Comparison of ENCODE assay signal across 22 mouse cellular contexts in genomic region chr8:81855009-81855408, GRCm38 (mm10).
DNase-seq lines count a peak whose midpoint lies in the region; ATAC-seq and TF ChIP-seq lines count a peak whose summit lies in the region.
"Had no signal": no experiment of that assay in that cellular context is flagged by ENCODE, and none has a peak within 500 bp of the region (broad histone marks: within the 10 kb centered on the region; RNA-seq: fewer than 3 reads in every experiment).

No protein-coding gene starts in this region.

- H3K79me2 ChIP-seq in heart, adult 2 months (replicated peaks; ENCODE audit: control insufficient read depth, insufficient read depth, low read length) = no peaks in the 10 kb centered on the region
- no peaks in the 10 kb centered on the region for H3K79me2 ChIP-seq in CH12.LX (replicated peaks; ENCODE audit: control insufficient read depth, extremely low read depth, insufficient read depth, poor library complexity, severe bottlenecking)

- peak overlapping the region; percentile 55 for H3K27ac ChIP-seq in heart, adult 2 months
- H3K27ac ChIP-seq in heart, embryonic 11.5 days (ENCODE audit: low read depth, low read length) = no peak overlapping the region
- no peak overlapping the region for H3K27ac ChIP-seq in heart, embryonic 16.5 days (ENCODE audit: low read length)
- H3K27ac ChIP-seq in CH12.LX (ENCODE audit: insufficient read depth, low read depth) = no peak overlapping the region
- no peak overlapping the region for H3K27ac ChIP-seq in hindbrain, embryonic 13.5 days
- H3K27ac ChIP-seq: forebrain, embryonic 13.5 days; hindbrain, embryonic 15.5 days; kidney, embryonic 15.5 days; left cerebral cortex, adult 2 months; liver, embryonic 13.5 days; neural tube, embryonic 12.5 days had no signal

- H3K4me3 ChIP-seq in heart, adult 2 months = no peak overlapping the region
- H3K4me3 ChIP-seq in heart, embryonic 11.5 days (ENCODE audit: low read depth, low read length) = no peak overlapping the region
- no peak overlapping the region; the same call in 1 of the 2 replicates for H3K4me3 ChIP-seq in heart, embryonic 16.5 days (ENCODE audit: low read length)
- peak overlapping the region in 1 of 3 experiments; percentile 8 for H3K4me3 ChIP-seq in CH12.LX (replicated peaks in 1 of 3; ENCODE audit: low read depth in 2 of 3, low read length in 2 of 3, poor library complexity in 1 of 3)
- H3K4me3 ChIP-seq in hindbrain, embryonic 13.5 days = no peak overlapping the region
- H3K4me3 ChIP-seq: forebrain, embryonic 13.5 days; hindbrain, embryonic 15.5 days; kidney, embryonic 15.5 days; left cerebral cortex, adult 2 months; liver, embryonic 13.5 days; neural tube, embryonic 12.5 days had no signal

- TF ChIP-seq EP300 in heart, adult 2 months (IDR thresholded peaks at IDR 0.05; ENCODE audit: insufficient read depth, low read depth, low read length) = no peak
- no peak for TF ChIP-seq EP300 in CH12.LX (IDR thresholded peaks at IDR 0.05; ENCODE audit: low read length)

- no peaks in the 10 kb centered on the region; the same call in 1 of the 2 replicates for H3K4me1 ChIP-seq in heart, adult 2 months (ENCODE audit: control insufficient read depth, insufficient read depth, low read length)
- peaks cover 7% of the 10 kb centered on the region for H3K4me1 ChIP-seq in heart, embryonic 11.5 days (ENCODE audit: control insufficient read depth, insufficient read depth, low read length)
- H3K4me1 ChIP-seq in heart, embryonic 16.5 days (ENCODE audit: control insufficient read depth, insufficient read depth, low read length) = peaks cover 16% of the 10 kb centered on the region
- H3K4me1 ChIP-seq in CH12.LX (ENCODE audit: control insufficient read depth in 1 of 2, insufficient read depth in 2 of 2) = peaks cover 6 to 50% of the 10 kb centered on the region in 2 experiments; a peak in 3 of 4 replicates
- no peaks in the 10 kb centered on the region for H3K4me1 ChIP-seq in hindbrain, embryonic 13.5 days (replicated peaks)
- H3K4me1 ChIP-seq: forebrain, embryonic 13.5 days; hindbrain, embryonic 15.5 days; liver, embryonic 13.5 days; neural tube, embryonic 12.5 days had no signal

- H3K4me2 ChIP-seq in heart, embryonic 11.5 days = no peak overlapping the region
- peak overlapping the region; percentile 59 for H3K4me2 ChIP-seq in heart, embryonic 16.5 days (ENCODE audit: low read depth, low read length)
- H3K4me2 ChIP-seq in CH12.LX (ENCODE audit: insufficient read depth, low read depth, poor library complexity, severe bottlenecking) = peak overlapping the region; percentile 65
- no peak overlapping the region for H3K4me2 ChIP-seq in hindbrain, embryonic 13.5 days
- H3K4me2 ChIP-seq: forebrain, embryonic 13.5 days; hindbrain, embryonic 15.5 days; kidney, embryonic 15.5 days; liver, embryonic 13.5 days; neural tube, embryonic 12.5 days had no signal

- no peak for TF ChIP-seq POLR2A in heart, adult 2 months (IDR thresholded peaks at IDR 0.05; ENCODE audit: insufficient read depth, low read depth, low read length)
- TF ChIP-seq POLR2A in CH12.LX (IDR thresholded peaks at IDR 0.05; ENCODE audit: low read depth, low read length) = no peak

- H3K27me3 ChIP-seq in heart, adult 2 months (ENCODE audit: control insufficient read depth, insufficient read depth, low read length) = no peaks in the 10 kb centered on the region
- no peaks in the 10 kb centered on the region for H3K27me3 ChIP-seq in heart, embryonic 11.5 days (ENCODE audit: control insufficient read depth, insufficient read depth, low read length)
- no peaks in the 10 kb centered on the region for H3K27me3 ChIP-seq in heart, embryonic 16.5 days (ENCODE audit: control insufficient read depth, insufficient read depth, low read length)
- no peaks in the 10 kb centered on the region for H3K27me3 ChIP-seq in CH12.LX (replicated peaks)
- H3K27me3 ChIP-seq in hindbrain, embryonic 13.5 days = no peaks in the 10 kb centered on the region
- H3K27me3 ChIP-seq: forebrain, embryonic 13.5 days; hindbrain, embryonic 15.5 days; kidney, embryonic 15.5 days; liver, embryonic 13.5 days; neural tube, embryonic 12.5 days had no signal

- dilution Hi-C loops in CH12.LX (cut with MboI; ENCODE audit: extremely low pct_ligation_motif_present, extremely low pct_unique_long_range_greater_than_20kb, low sequenced_read_pairs) = no loop called here

- no peak for TF ChIP-seq CTCF in heart, adult 2 months (IDR thresholded peaks at IDR 0.05)
- no peak for TF ChIP-seq CTCF in CH12.LX (conservative IDR thresholded peaks at IDR 0.05 in 1 of 2, IDR thresholded peaks at IDR 0.05 in 1 of 2; ENCODE audit: low read depth in 2 of 2, low read length in 2 of 2)

- no peak for TF ChIP-seq RAD21 in CH12.LX (IDR thresholded peaks at IDR 0.05; ENCODE audit: low read depth, low read length)

- H3K9me3 ChIP-seq in heart, embryonic 11.5 days (replicated peaks; ENCODE audit: control insufficient read depth, low read length) = no peaks in the 10 kb centered on the region
- no peaks in the 10 kb centered on the region for H3K9me3 ChIP-seq in heart, embryonic 16.5 days (replicated peaks; ENCODE audit: control insufficient read depth, low read length)
- H3K9me3 ChIP-seq in CH12.LX (replicated peaks; ENCODE audit: low read length) = no peaks in the 10 kb centered on the region
- H3K9me3 ChIP-seq in hindbrain, embryonic 13.5 days = no peaks in the 10 kb centered on the region
- H3K9me3 ChIP-seq: forebrain, embryonic 13.5 days; hindbrain, embryonic 15.5 days; kidney, embryonic 15.5 days; liver, embryonic 13.5 days; neural tube, embryonic 12.5 days had no signal

- no peak for DNase-seq in heart, adult 2 months
- no peak for DNase-seq in heart, postnatal 25 days (ENCODE audit: low spot score)
- no peak for DNase-seq in CH12.LX (ENCODE audit: extremely low read depth)
- no peak for DNase-seq in B cell, adult 2 months
- DNase-seq: cerebellum, adult 18-20 months; kidney, postnatal 4 days; layer of hippocampus, adult 9-11 months; liver, embryonic 13.5 days; lung, adult 2 months; midbrain, embryonic 14.5 days; right cerebral cortex, postnatal 14 days; spleen, adult 18-20 months had no signal

- in situ Hi-C loops in CH12.LX (cut with MboI; ENCODE audit: low pct_ligation_motif_present, low pct_unique_long_range_greater_than_20kb, low sequenced_read_pairs) = no loop called here

- H3K9ac ChIP-seq in heart, adult 2 months (ENCODE audit: low read depth, low read length) = no peak overlapping the region
- no peak overlapping the region for H3K9ac ChIP-seq in heart, embryonic 11.5 days (ENCODE audit: low read depth, low read length)
- no peak overlapping the region for H3K9ac ChIP-seq in heart, embryonic 16.5 days (ENCODE audit: low read length)
- H3K9ac ChIP-seq in CH12.LX (ENCODE audit: insufficient read depth, low read depth) = no peak overlapping the region
- no peak overlapping the region for H3K9ac ChIP-seq in hindbrain, embryonic 13.5 days
- H3K9ac ChIP-seq: forebrain, embryonic 13.5 days; hindbrain, embryonic 15.5 days; kidney, embryonic 15.5 days; liver, embryonic 13.5 days; neural tube, embryonic 12.5 days had no signal

- intact Hi-C loops in heart, adult 2 months (cut with DNase I) = no loop called here
- intact Hi-C loops in heart, postnatal 25 days (cut with DNase I) = no loop called here

- WGBS in heart, adult 2 months = 61% methylated on average over 1 of the region's 1 CpGs
- WGBS in heart, embryonic 11.5 days (ENCODE audit: insufficient replicate concordance) = 79% methylated on average over 1 of the region's 1 CpGs
- WGBS in heart, embryonic 16.5 days = 77% methylated on average over 1 of the region's 1 CpGs
- WGBS in hindbrain, embryonic 13.5 days = 95% methylated on average over 1 of the region's 1 CpGs

- no peaks in the 10 kb centered on the region; the same call in 1 of the 2 replicates for H3K36me3 ChIP-seq in heart, adult 2 months (ENCODE audit: control insufficient read depth, insufficient read depth, low read length)
- H3K36me3 ChIP-seq in heart, embryonic 11.5 days (ENCODE audit: control insufficient read depth, insufficient read depth, low read length) = no peaks in the 10 kb centered on the region
- H3K36me3 ChIP-seq in heart, embryonic 16.5 days (ENCODE audit: control insufficient read depth, insufficient read depth) = no peaks in the 10 kb centered on the region
- no peaks in the 10 kb centered on the region for H3K36me3 ChIP-seq in CH12.LX (replicated peaks in 1 of 2; ENCODE audit: control insufficient read depth in 1 of 2, insufficient read depth in 1 of 2, low read length in 1 of 2)
- no peaks in the 10 kb centered on the region for H3K36me3 ChIP-seq in hindbrain, embryonic 13.5 days
- H3K36me3 ChIP-seq: hindbrain, embryonic 15.5 days; kidney, embryonic 15.5 days; liver, embryonic 13.5 days; neural tube, embryonic 12.5 days had no signal

- ATAC-seq in heart, embryonic 11.5 days (replicated peaks; ENCODE audit: insufficient number of reproducible peaks, low FRiP score, low TSS enrichment) = no peak
- ATAC-seq in heart, embryonic 16.5 days (replicated peaks; ENCODE audit: extremely low read depth, insufficient read depth, low FRiP score) = no peak
- peak; percentile 56 for ATAC-seq in inflammation-experienced regulatory T-cells, adult 6 months
- no peak for ATAC-seq in hindbrain, embryonic 13.5 days (ENCODE audit: low FRiP score)
- ATAC-seq: forebrain, embryonic 13.5 days; intestine, postnatal 0 days had no signal

TF ChIP-seq in CH12.LX, 34 proteins besides CTCF, POLR2A, EP300 and RAD21:
- TF ChIP-seq IRF4 (IDR thresholded peaks at IDR 0.05; ENCODE audit: low read depth, low read length) (no peak), TBP (conservative IDR thresholded peaks at IDR 0.05; ENCODE audit: low read depth, low read length) (no peak)

Comparison
In these comparisons a context has a peak if more than half of its experiments do, and no peak if none do; other contexts are left out.
1. H3K4me2 ChIP-seq: peak in heart, embryonic 16.5 days (single experiment) and CH12.LX (single experiment); none in heart, embryonic 11.5 days (single experiment) and hindbrain, embryonic 13.5 days (single experiment).